Mouse (Mus musculus): ENCODE measurements around the gene Efemp2. TPM values are rescaled to one million over a fixed set of nuclear protein-coding genes. Genes with fewer than 3 reads are reported as not detected.
A peak's percentile ranks its signal among the peaks of the same experiment; 100 is the strongest.
"Not testable (repeated sequence)": the region's sequence is repeated elsewhere in the genome, so short reads cannot be mapped to it uniquely, and the experiment has no call there.

The Efemp2 gene
- polyA plus RNA-seq, 1 experiment from 2014 or later, result 38.9 TPM

- Histone ChIP-seq H3K4me1 (replicated peaks) (peaks cover 23% of the 10 kb centered on the region), H3K36me3 (peaks cover 36% of the 10 kb centered on the region), H3K9me3 (no peaks in the 10 kb centered on the region), H3K9ac (no peak overlapping the region), H3K4me2 (no peak overlapping the region), H3K27ac (replicated peaks) (no peak overlapping the region), H3K27me3 (no peaks in the 10 kb centered on the region), H3K4me3 (no peak overlapping the region)
- 96% methylated on average over 19 of the region's 19 CpGs for WGBS
- no peak for ATAC-seq (ENCODE audit: low FRiP score, low read depth)
Measured at GRCm38 (mm10) chr19:5483386-5484359, 9.9 kb downstream of the Efemp2 start.

DNA sequence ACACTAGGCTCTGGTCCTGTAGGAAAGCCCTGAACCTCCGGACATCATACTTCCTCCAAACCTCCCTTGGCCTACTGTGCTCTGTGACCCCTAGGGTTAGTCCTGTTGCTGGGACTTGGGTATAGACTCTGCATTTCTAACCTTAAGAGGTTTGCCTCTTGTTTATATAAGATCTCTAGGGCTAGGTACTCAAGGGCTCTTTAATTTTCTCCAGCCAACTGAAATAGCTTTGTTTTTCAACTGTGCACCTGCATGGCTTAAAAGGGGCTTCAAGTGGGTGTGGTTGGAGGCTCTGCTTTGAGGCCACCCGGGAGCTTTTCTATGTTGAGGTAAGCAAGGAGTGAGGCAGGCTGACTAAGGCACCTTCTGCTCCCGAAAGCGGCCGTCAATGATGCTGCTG is 10.7 kb downstream of the Efemp2 start:
- Histone ChIP-seq H3K27me3 (no peaks in the 10 kb centered on the region), H3K9me3 (no peaks in the 10 kb centered on the region), H3K9ac (no peak overlapping the region), H3K27ac (replicated peaks) (no peak overlapping the region), H3K4me2 (no peak overlapping the region), H3K36me3 (peaks cover 36% of the 10 kb centered on the region), H3K4me1 (replicated peaks) (peaks cover 31% of the 10 kb centered on the region), H3K4me3 (no peak overlapping the region)
- no peak for ATAC-seq (ENCODE audit: low FRiP score, low read depth)
- WGBS, result 92% methylated on average over 5 of the region's 5 CpGs

- peaks cover 38% of the 10 kb centered on the region for H3K4me1 ChIP-seq (replicated peaks)
- no peak overlapping the region for H3K9ac ChIP-seq
- no peak for ATAC-seq (ENCODE audit: low FRiP score, low read depth)
- no peak overlapping the region for H3K27ac ChIP-seq (replicated peaks)
- peaks cover 36% of the 10 kb centered on the region for H3K36me3 ChIP-seq
- H3K27me3 ChIP-seq, result no peaks in the 10 kb centered on the region
- no peak overlapping the region for H3K4me2 ChIP-seq
- H3K9me3 ChIP-seq, result no peaks in the 10 kb centered on the region
- WGBS, result 92% methylated on average over 8 of the region's 8 CpGs
- no peak overlapping the region for H3K4me3 ChIP-seq
Measured at GRCm38 (mm10) chr19:5485371-5485770, 11.6 kb downstream of the Efemp2 start.

GRCm38 (mm10) chr19:5485821-5486220 is 12.1 kb downstream of the Efemp2 start:
- WGBS, result 88% methylated on average over 7 of the region's 7 CpGs
- no peak overlapping the region for H3K4me2 ChIP-seq
- no peaks in the 10 kb centered on the region for H3K27me3 ChIP-seq
- H3K9me3 ChIP-seq, result no peaks in the 10 kb centered on the region
- no peak overlapping the region for H3K27ac ChIP-seq (replicated peaks)
- no peak for ATAC-seq (ENCODE audit: low FRiP score, low read depth)
- no peak overlapping the region for H3K9ac ChIP-seq
- peaks cover 38% of the 10 kb centered on the region for H3K4me1 ChIP-seq (replicated peaks)
- no peak overlapping the region for H3K4me3 ChIP-seq
- H3K36me3 ChIP-seq, result peaks cover 34% of the 10 kb centered on the region

- Histone ChIP-seq H3K27me3 (no peaks in the 10 kb centered on the region), H3K36me3 (peaks cover 32% of the 10 kb centered on the region), H3K4me2 (no peak overlapping the region), H3K4me1 (replicated peaks) (peaks cover 38% of the 10 kb centered on the region), H3K9me3 (no peaks in the 10 kb centered on the region), H3K27ac (replicated peaks) (no peak overlapping the region), H3K9ac (no peak overlapping the region), H3K4me3 (no peak overlapping the region)
- 90% methylated on average over 8 of the region's 8 CpGs for WGBS
- no peak for ATAC-seq (ENCODE audit: low FRiP score, low read depth)
Measured at GRCm38 (mm10) chr19:5486286-5486685, 12.5 kb downstream of the Efemp2 start.

- Histone ChIP-seq H3K4me3 (peak overlapping the region; percentile 66; the same call in 1 of the 2 replicates), H3K36me3 (peaks cover 32% of the 10 kb centered on the region), H3K27me3 (no peaks in the 10 kb centered on the region), H3K9ac (no peak overlapping the region; the same call in 1 of the 2 replicates), H3K4me2 (peak overlapping the region; percentile 77), H3K9me3 (no peaks in the 10 kb centered on the region), H3K4me1 (replicated peaks) (peaks cover 39% of the 10 kb centered on the region), H3K27ac (replicated peaks) (no peak overlapping the region)
- ATAC-seq (ENCODE audit: low FRiP score, low read depth), result no peak
- 94% methylated on average over 4 of the region's 4 CpGs for WGBS
Measured at GRCm38 (mm10) chr19:5486771-5487170, 13.0 kb downstream of the Efemp2 start.

GRCm38 (mm10) chr19:5487768-5488550 is 14.2 kb downstream of the Efemp2 start, which contains the start of gene Mus81:
TSS of gene Mus81 (minus strand) at chr19:5488402.
- Histone ChIP-seq H3K4me2 (peak within 1 kb of the TSS; percentile 77), H3K4me1 (replicated peaks) (peaks cover 51% of the 10 kb centered on the region), H3K4me3 (peak within 1 kb of the TSS; percentile 66), H3K27me3 (no peaks in the 10 kb centered on the region), H3K9ac (peak within 1 kb of the TSS; percentile 54), H3K9me3 (no peaks in the 10 kb centered on the region), H3K27ac (replicated peaks) (peak within 1 kb of the TSS; percentile 97), H3K36me3 (peaks cover 25% of the 10 kb centered on the region)
- under 1% methylated on average over 39 of the region's 39 CpGs for WGBS
- peak; percentile 78 for ATAC-seq (ENCODE audit: low FRiP score, low read depth)

- peak; percentile 82 for ATAC-seq (ENCODE audit: low FRiP score, low read depth)
- peaks cover 55% of the 10 kb centered on the region for H3K4me1 ChIP-seq (replicated peaks)
- peak overlapping the region; percentile 77 for H3K4me2 ChIP-seq
- peaks cover 28% of the 10 kb centered on the region for H3K36me3 ChIP-seq
- peak overlapping the region; percentile 46 for H3K9ac ChIP-seq
- no peaks in the 10 kb centered on the region for H3K9me3 ChIP-seq
- peak overlapping the region; percentile 66 for H3K4me3 ChIP-seq
- peak overlapping the region; percentile 97 for H3K27ac ChIP-seq (replicated peaks)
- under 1% methylated on average over 26 of the region's 26 CpGs for WGBS
- H3K27me3 ChIP-seq, result no peaks in the 10 kb centered on the region
Measured at GRCm38 (mm10) chr19:5488878-5489571, 15.3 kb downstream of the Efemp2 start.

DNA sequence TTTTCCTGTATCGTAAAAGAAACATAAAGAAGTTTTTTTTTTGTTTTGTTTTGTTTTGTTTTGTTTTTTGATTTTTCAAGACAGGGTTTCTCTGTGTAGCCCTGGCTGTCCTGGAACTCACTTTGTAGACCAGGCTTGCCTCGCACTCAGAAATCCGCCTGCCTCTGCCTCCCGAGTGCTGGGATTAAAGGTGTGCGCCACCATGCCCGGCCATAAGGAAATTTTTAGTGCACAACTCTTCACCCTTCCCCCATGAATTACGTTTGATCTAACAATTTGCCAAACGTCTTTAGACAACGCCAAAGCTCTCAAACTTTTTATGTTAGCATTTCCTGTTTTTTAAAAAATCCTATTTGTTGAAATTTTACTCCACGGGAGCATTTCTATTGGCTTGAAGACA is 16.0 kb downstream of the Efemp2 start:
- H3K4me1 ChIP-seq (replicated peaks), result peaks cover 55% of the 10 kb centered on the region
- peaks cover 32% of the 10 kb centered on the region for H3K36me3 ChIP-seq
- H3K4me2 ChIP-seq, result peak overlapping the region; percentile 77
- not testable (repeated sequence) for H3K9ac ChIP-seq; H3K9me3 ChIP-seq; H3K27me3 ChIP-seq; ATAC-seq (ENCODE audit: low FRiP score, low read depth)
- peak overlapping the region; percentile 97 for H3K27ac ChIP-seq (replicated peaks)
- H3K4me3 ChIP-seq, result peak overlapping the region; percentile 90
- 57% methylated on average over 10 of the region's 10 CpGs for WGBS

- Histone ChIP-seq H3K36me3 (peaks cover 33% of the 10 kb centered on the region), H3K9me3 (no peaks in the 10 kb centered on the region), H3K27me3 (no peaks in the 10 kb centered on the region), H3K9ac (peak within 1 kb of the TSS; percentile 95), H3K4me3 (peak within 1 kb of the TSS; percentile 90), H3K27ac (replicated peaks) (peak within 1 kb of the TSS; percentile 97), H3K4me2 (peak within 1 kb of the TSS; percentile 77), H3K4me1 (replicated peaks) (peaks cover 55% of the 10 kb centered on the region)
- under 1% methylated on average over 60 of the region's 62 CpGs for WGBS
- peak; percentile 76 for ATAC-seq (ENCODE audit: low FRiP score, low read depth)
Measured at GRCm38 (mm10) chr19:5490313-5490897, 16.7 kb downstream of the Efemp2 start, which contains the start of gene Cfl1. TSS of gene Cfl1 (plus strand) at chr19:5490455.

Data from hindbrain, embryonic 15.5 days (tissue).